Mouse (Mus musculus) CH12.LX (cell line): Measurements from ENCODE around the gene Pacs2. TPM values are rescaled to one million over a fixed set of nuclear protein-coding genes. Genes with fewer than 3 reads are reported as not detected.

Source experiments
- DNase-seq: peaks from one replicate; pipeline ENCODE4 v3.0.0-alpha.2; 2013; ENCODE audit errors: extremely low read depth
- H3K27ac ChIP-seq: 2 replicates; pipeline ENCODE4 v1.5.1; 2012; ENCODE audit warnings: low read depth, mild to moderate bottlenecking, control low read depth, moderate library complexity; ENCODE audit not compliant: insufficient read depth
- H3K27me3 ChIP-seq: replicated peaks from 2 replicates; pipeline ENCODE3; 2012; ENCODE audit warnings: inconsistent platforms
- H3K36me3 ChIP-seq, 2 experiments: replicated peaks in 1 of 2; 2 replicates each; pipeline versions ENCODE3 to v1.6.1; 2012; ENCODE audit warnings: inconsistent platforms in 1 of 2, low read length in 1 of 2, mild to moderate bottlenecking in 1 of 2, mixed read lengths in 1 of 2, moderate library complexity in 1 of 2; ENCODE audit not compliant: control insufficient read depth in 1 of 2, insufficient read depth in 1 of 2
- H3K4me1 ChIP-seq, 2 experiments: 2 replicates each; pipeline ENCODE4 v1.6.1; 2012; ENCODE audit warnings: inconsistent platforms in 1 of 2, moderate library complexity in 1 of 2; ENCODE audit not compliant: insufficient read depth in 2 of 2, control insufficient read depth in 1 of 2
- H3K4me2 ChIP-seq: 2 replicates; pipeline ENCODE4 v1.6.1; 2012; ENCODE audit warnings: low read depth, mild to moderate bottlenecking, control low read depth; ENCODE audit not compliant: poor library complexity, insufficient read depth, severe bottlenecking
- H3K4me3 ChIP-seq, 3 experiments: fragments of 150-350 bp in 1 of 3; sonication (generic) in 1 of 3; replicated peaks in 1 of 3; 2 replicates each; pipeline versions ENCODE3 to v1.5.1; 2011 to 2012; ENCODE audit warnings: low read depth in 2 of 3, low read length in 2 of 3, mild to moderate bottlenecking in 2 of 3, moderate library complexity in 2 of 3, control low read depth in 1 of 3, improper control_type of control experiment in 1 of 3, inconsistent platforms in 1 of 3, mixed read lengths in 1 of 3; ENCODE audit not compliant: poor library complexity in 1 of 3
- H3K79me2 ChIP-seq: replicated peaks from 2 replicates; pipeline ENCODE4 v1.6.1; 2012; ENCODE audit warnings: mild to moderate bottlenecking, moderate library complexity; ENCODE audit not compliant: control insufficient read depth, poor library complexity, insufficient read depth, severe bottlenecking; ENCODE audit errors: extremely low read depth
- H3K9ac ChIP-seq: 2 replicates; pipeline ENCODE4 v1.6.1; 2012; ENCODE audit warnings: low read depth, mild to moderate bottlenecking, control low read depth, moderate library complexity; ENCODE audit not compliant: insufficient read depth
- H3K9me3 ChIP-seq: replicated peaks from 2 replicates; pipeline ENCODE3; 2012; ENCODE audit warnings: low read length, inconsistent platforms, mixed read lengths
- CHD1 ChIP-seq: IDR thresholded peaks from 2 replicates; pipeline ENCODE4 v1.6.1; 2012; ENCODE audit warnings: low read depth, low read length, improper control_type of control experiment, inconsistent platforms
- CHD2 ChIP-seq: IDR thresholded peaks from 2 replicates; pipeline ENCODE4 v1.6.1; 2011; ENCODE audit warnings: low read length, improper control_type of control experiment
- EP300 ChIP-seq: IDR thresholded peaks from 2 replicates; pipeline ENCODE4 v1.6.1; 2011; ENCODE audit warnings: low read length, improper control_type of control experiment
- HCFC1 ChIP-seq: IDR thresholded peaks from 2 replicates; pipeline ENCODE4 v1.6.1; 2012; ENCODE audit warnings: low read depth, mild to moderate bottlenecking, inconsistent platforms, low read length, improper control_type of control experiment
- JUN ChIP-seq: IDR thresholded peaks from 2 replicates; pipeline ENCODE4 v1.6.1; 2011; ENCODE audit warnings: low read depth, mild to moderate bottlenecking, low read length, improper control_type of control experiment, moderate library complexity; ENCODE audit not compliant: insufficient read depth
- KAT2A ChIP-seq: IDR thresholded peaks from 2 replicates; pipeline ENCODE4 v1.6.1; 2012; ENCODE audit warnings: low read length, improper control_type of control experiment, inconsistent platforms; ENCODE audit not compliant: insufficient replicate concordance
- MAFK ChIP-seq: IDR thresholded peaks from 2 replicates; pipeline ENCODE4 v1.6.1; 2011; ENCODE audit warnings: low read length, improper control_type of control experiment; ENCODE audit not compliant: insufficient replicate concordance
- NELFE ChIP-seq: IDR thresholded peaks from 2 replicates; pipeline ENCODE4 v1.6.1; 2011; ENCODE audit warnings: low read depth, low read length, improper control_type of control experiment
- POLR2A ChIP-seq: IDR thresholded peaks from 2 replicates; pipeline ENCODE4 v1.6.1; 2011; ENCODE audit warnings: low read depth, mild to moderate bottlenecking, improper control_type of control experiment, low read length
- RCOR1 ChIP-seq: conservative IDR thresholded peaks from 2 replicates; pipeline ENCODE4 v1.6.1; 2012; ENCODE audit warnings: low read depth, mild to moderate bottlenecking, inconsistent platforms, low read length, improper control_type of control experiment
- SIN3A ChIP-seq: IDR thresholded peaks from 2 replicates; pipeline ENCODE4 v1.6.1; 2012; ENCODE audit warnings: low read length, improper control_type of control experiment, inconsistent platforms
- SMC3 ChIP-seq: IDR thresholded peaks from 2 replicates; pipeline ENCODE4 v1.6.1; 2011; ENCODE audit warnings: low read depth, low read length, improper control_type of control experiment
- USF2 ChIP-seq: conservative IDR thresholded peaks from 2 replicates; pipeline ENCODE4 v1.6.1; 2011; ENCODE audit warnings: low read depth, low read length, improper control_type of control experiment
- ZC3H11A ChIP-seq: IDR thresholded peaks from 2 replicates; pipeline ENCODE4 v1.6.1; 2012; ENCODE audit warnings: low read depth, mild to moderate bottlenecking, inconsistent platforms, low read length, improper control_type of control experiment
- ZKSCAN1 ChIP-seq: IDR thresholded peaks from 2 replicates; pipeline ENCODE4 v1.6.1; 2012; ENCODE audit warnings: low read depth, inconsistent platforms, low read length, improper control_type of control experiment, borderline replicate concordance
- ZMIZ1 ChIP-seq: IDR thresholded peaks from 2 replicates; pipeline ENCODE4 v1.6.1; 2012; ENCODE audit warnings: low read depth, mild to moderate bottlenecking, inconsistent platforms, low read length, improper control_type of control experiment
- ZNF384 ChIP-seq: IDR thresholded peaks from 2 replicates; pipeline ENCODE4 v1.6.1; 2012; ENCODE audit warnings: low read depth, low read length, improper control_type of control experiment, inconsistent platforms
- dilution Hi-C: fragments of 300-500 bp; cut with MboI; formaldehyde crosslinking; loops from 2 replicates; pipeline ENCODE4 v1.14.3; 2020; ENCODE audit warnings: low sequenced_read_pairs; ENCODE audit not compliant: extremely low pct_unique_long_range_greater_than_20kb, extremely low pct_ligation_motif_present
- in situ Hi-C: fragments of 300-500 bp; cut with MboI; formaldehyde crosslinking; loops from 3 replicates; pipeline ENCODE4 v1.14.3; 2019; ENCODE audit warnings: low sequenced_read_pairs, low pct_ligation_motif_present, low pct_unique_long_range_greater_than_20kb, mixed read lengths
- polyA plus RNA-seq: library from polyadenylated mRNA; unstranded; fragments of >175 nt; gene quantifications from 2 replicates; pipeline ENCODE4 v1.2.1, GENCODE M21; 2012; ENCODE audit warnings: low read depth; ENCODE audit not compliant: insufficient read length
- total RNA-seq, 2 experiments: library from RNA; depleted of rRNA; stranded (reverse); fragments of 300-350 nt in 1 of 2; fragments of >200 nt in 1 of 2; gene quantifications; 2 replicates each; pipeline ENCODE4 v1.2.3; 2012 to 2014

The Pacs2 gene
- total and polyA plus RNA-seq, 3 experiments = 3.1 to 7.1 (median 7.0) TPM

DNA sequence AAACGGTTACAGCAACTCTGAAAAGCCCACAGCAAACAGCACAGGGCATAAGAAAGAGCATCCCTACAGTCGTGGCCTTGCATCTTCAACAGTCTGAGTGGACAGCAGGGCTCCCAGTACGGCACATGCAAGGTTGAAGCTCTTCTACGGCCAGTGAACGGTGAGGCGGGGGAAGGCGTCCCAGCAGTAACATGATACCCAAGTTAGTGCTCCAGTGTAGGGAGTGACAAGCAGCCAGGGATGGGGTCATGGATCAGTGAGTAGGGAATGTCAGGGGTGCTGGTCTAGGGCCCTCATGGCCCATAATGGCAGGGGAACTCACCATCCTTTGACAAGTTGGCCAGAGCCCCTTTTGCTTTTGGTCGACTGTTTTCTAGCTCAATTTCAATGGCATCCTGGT, 45.4 kb upstream of the Pacs2 start:
- Histone ChIP-seq H3K27ac (no peak overlapping the region), H3K9me3 (no peaks in the 10 kb centered on the region), H3K27me3 (no peaks in the 10 kb centered on the region), H3K79me2 (no peaks in the 10 kb centered on the region), H3K4me1 (no peaks in the 10 kb centered on the region), H3K4me3 (no peak overlapping the region), H3K9ac (no peak overlapping the region), H3K36me3 (peaks cover 88 to 94% of the 10 kb centered on the region in 2 experiments), H3K4me2 (no peak overlapping the region)
- no peak for DNase-seq
- in situ Hi-C loops = no loop called here
- dilution Hi-C loops = no loop called here
- TF ChIP-seq POLR2A (no peak), JUN (no peak), ZKSCAN1 (no peak), CHD1 (no peak), SMC3 (no peak), ZC3H11A (no peak)

DNA sequence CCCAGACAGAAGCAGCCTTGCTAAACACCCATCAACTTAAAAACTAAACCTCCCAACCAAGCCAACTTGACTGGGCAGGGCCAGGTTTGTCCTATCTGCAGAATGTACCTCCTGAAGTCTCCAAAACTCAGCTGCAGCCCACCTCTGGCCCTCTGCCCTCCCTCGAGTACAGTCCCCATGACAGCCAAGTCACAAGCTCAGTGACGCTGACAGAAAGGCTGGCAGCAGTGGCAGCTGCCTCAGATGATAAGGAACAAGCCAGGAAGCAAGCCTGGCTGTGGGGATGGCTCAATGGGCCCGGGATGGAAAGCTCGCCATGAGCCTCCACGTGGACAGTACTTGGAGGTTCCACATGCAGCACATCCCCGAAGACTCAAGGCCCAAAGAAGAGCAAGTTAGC, 44.7 kb upstream of the Pacs2 start:
- dilution Hi-C loops = no loop called here

DNA sequence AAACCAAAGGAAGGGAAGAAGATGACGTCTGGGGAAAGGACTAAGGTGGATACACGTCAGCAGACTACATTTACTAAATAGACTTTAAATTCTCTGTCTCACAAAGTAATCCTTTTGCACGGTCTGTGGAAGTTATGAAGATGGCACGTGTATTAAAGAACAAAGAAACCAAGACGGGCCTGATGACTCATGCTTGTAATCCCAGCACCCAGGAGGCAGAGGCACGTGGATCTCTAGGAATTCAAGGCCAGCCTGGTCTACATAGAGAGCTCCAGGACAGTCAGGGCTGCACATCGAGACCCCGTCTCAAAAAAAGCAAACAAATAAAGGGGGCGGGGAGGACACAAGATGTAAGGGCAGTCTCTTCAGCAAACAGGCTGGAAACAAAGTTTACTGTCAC, 39.6 kb upstream of the Pacs2 start:
- DNase-seq = no peak
- Histone ChIP-seq H3K36me3 (peaks cover 56 to 77% of the 10 kb centered on the region in 2 experiments), H3K27ac (no peak overlapping the region), H3K27me3 (no peaks in the 10 kb centered on the region), H3K4me2 (no peak overlapping the region), H3K79me2 (no peaks in the 10 kb centered on the region), H3K9ac (no peak overlapping the region), H3K9me3 (no peaks in the 10 kb centered on the region), H3K4me3 (no peak overlapping the region), H3K4me1 (peaks cover 0 to 16% of the 10 kb centered on the region in 2 experiments; a peak in 3 of 4 replicates)
- in situ Hi-C loops (no loop called here), dilution Hi-C loops (no loop called here)
- TF ChIP-seq KAT2A (no peak), SIN3A (no peak), MAFK (no peak)

More for the DNA sequence above, 44.7 kb upstream of the Pacs2 start:
- Histone ChIP-seq H3K36me3 (peaks cover 86 to 94% of the 10 kb centered on the region in 2 experiments), H3K27ac (no peak overlapping the region), H3K79me2 (no peaks in the 10 kb centered on the region), H3K9ac (no peak overlapping the region), H3K9me3 (no peaks in the 10 kb centered on the region), H3K4me1 (no peaks in the 10 kb centered on the region), H3K4me2 (no peak overlapping the region), H3K27me3 (no peaks in the 10 kb centered on the region), H3K4me3 (no peak overlapping the region)
- in situ Hi-C loops = no loop called here
- no peak for TF ChIP-seq RCOR1
- no peak for TF ChIP-seq CHD2
- TF ChIP-seq ZMIZ1 = no peak
- TF ChIP-seq NELFE = no peak
- TF ChIP-seq ZNF384 = no peak
- no peak for TF ChIP-seq USF2
- no peak for TF ChIP-seq EP300
- no peak for TF ChIP-seq ZKSCAN1
- no peak for TF ChIP-seq HCFC1
- DNase-seq = no peak
